Mouse (Mus musculus): Measurements from ENCODE around the gene Vmn1r86. TPM values are rescaled to one million over a fixed set of nuclear protein-coding genes. Genes with fewer than 3 reads are reported as not detected.
"Not testable (repeated sequence)": the region's sequence is repeated elsewhere in the genome, so short reads cannot be mapped to it uniquely, and the experiment has no call there.

Vmn1r86 gene
- polyA plus RNA-seq, 1 experiment from 2014 or later = not detected

GRCm38 (mm10) chr7:13072293-13072692 lies 47.4 kb downstream of the Vmn1r86 start:
- Histone ChIP-seq H3K9ac (replicated peaks) (no peak overlapping the region), H3K27me3 (ENCODE audit: insufficient read depth, low read length) (no peaks in the 10 kb centered on the region), H3K27ac (ENCODE audit: low read depth) (no peak overlapping the region), H3K9me3 (ENCODE audit: low read length) (no peaks in the 10 kb centered on the region), H3K4me2 (ENCODE audit: low read depth, low read length) (no peak overlapping the region), H3K4me1 (ENCODE audit: insufficient read depth) (no peaks in the 10 kb centered on the region), H3K4me3 (ENCODE audit: low read depth, low read length) (no peak overlapping the region), H3K36me3 (replicated peaks; ENCODE audit: insufficient read depth, low read length) (no peaks in the 10 kb centered on the region)
- TF ChIP-seq EP300 (IDR thresholded peaks at IDR 0.05; ENCODE audit: low read depth) = no peak
- ATAC-seq = no peak
- no peak for DNase-seq
- 53% methylated on average over 5 of the region's 5 CpGs for WGBS (ENCODE audit: insufficient replicate concordance)

- not testable (repeated sequence) for ATAC-seq; H3K4me3 ChIP-seq (ENCODE audit: low read depth, low read length); H3K27me3 ChIP-seq (ENCODE audit: insufficient read depth, low read length); H3K27ac ChIP-seq (ENCODE audit: low read depth); H3K4me2 ChIP-seq (ENCODE audit: low read depth, low read length); DNase-seq; H3K9me3 ChIP-seq (ENCODE audit: low read length); H3K4me1 ChIP-seq (ENCODE audit: insufficient read depth); H3K9ac ChIP-seq (replicated peaks); H3K36me3 ChIP-seq (replicated peaks; ENCODE audit: insufficient read depth, low read length)
- WGBS (ENCODE audit: insufficient replicate concordance) = 8% methylated on average over 1 of the region's 2 CpGs
- TF ChIP-seq CTCF (IDR thresholded peaks at IDR 0.05; ENCODE audit: low read depth) = peak; percentile 68
Observed at GRCm38 (mm10) chr7:13063399-13063798, 56.3 kb downstream of the Vmn1r86 start.

- no peaks in the 10 kb centered on the region for H3K27me3 ChIP-seq (ENCODE audit: insufficient read depth, low read length)
- ATAC-seq (no peak), DNase-seq (no peak)
- WGBS (ENCODE audit: insufficient replicate concordance) = 87% methylated on average over 9 of the region's 9 CpGs
- H3K4me2 ChIP-seq (ENCODE audit: low read depth, low read length) = no peak overlapping the region
- no peak overlapping the region for H3K4me3 ChIP-seq (ENCODE audit: low read depth, low read length)
- no peak for TF ChIP-seq CTCF (IDR thresholded peaks at IDR 0.05; ENCODE audit: low read depth)
- TF ChIP-seq EP300 (IDR thresholded peaks at IDR 0.05; ENCODE audit: low read depth) = no peak
- no peaks in the 10 kb centered on the region for H3K36me3 ChIP-seq (replicated peaks; ENCODE audit: insufficient read depth, low read length)
- H3K27ac ChIP-seq (ENCODE audit: low read depth) = no peak overlapping the region
- H3K4me1 ChIP-seq (ENCODE audit: insufficient read depth) = peaks cover 5% of the 10 kb centered on the region
- no peaks in the 10 kb centered on the region for H3K9me3 ChIP-seq (ENCODE audit: low read length)
- no peak overlapping the region for H3K9ac ChIP-seq (replicated peaks)
Observed at GRCm38 (mm10) chr7:13059536-13059935, 60.2 kb downstream of the Vmn1r86 start.

GRCm38 (mm10) chr7:13056913-13057700 lies 62.6 kb downstream of the Vmn1r86 start:
- Histone ChIP-seq H3K4me1 (ENCODE audit: insufficient read depth) (peaks cover 12% of the 10 kb centered on the region), H3K4me3 (ENCODE audit: low read depth, low read length) (no peak overlapping the region), H3K9me3 (ENCODE audit: low read length) (no peaks in the 10 kb centered on the region), H3K27me3 (ENCODE audit: insufficient read depth, low read length) (no peaks in the 10 kb centered on the region), H3K27ac (ENCODE audit: low read depth) (no peak overlapping the region), H3K9ac (replicated peaks) (no peak overlapping the region), H3K4me2 (ENCODE audit: low read depth, low read length) (no peak overlapping the region), H3K36me3 (replicated peaks; ENCODE audit: insufficient read depth, low read length) (no peaks in the 10 kb centered on the region)
- WGBS (ENCODE audit: insufficient replicate concordance) = 65% methylated on average over 8 of the region's 8 CpGs
- DNase-seq = no peak
- TF ChIP-seq EP300 (IDR thresholded peaks at IDR 0.05; ENCODE audit: low read depth) (no peak), CTCF (IDR thresholded peaks at IDR 0.05; ENCODE audit: low read depth) (peak; percentile 41)
- ATAC-seq = no peak

- H3K4me1 ChIP-seq (ENCODE audit: insufficient read depth) = peaks cover 12% of the 10 kb centered on the region
- DNase-seq (peak; percentile 87), ATAC-seq (peak; percentile 93)
- H3K9ac ChIP-seq (replicated peaks) = peak within 1 kb of the TSS; percentile 61
- under 1% methylated on average over 41 of the region's 41 CpGs for WGBS (ENCODE audit: insufficient replicate concordance)
- peak within 1 kb of the TSS; percentile 90 for H3K4me2 ChIP-seq (ENCODE audit: low read depth, low read length)
- H3K27me3 ChIP-seq (ENCODE audit: insufficient read depth, low read length) = no peaks in the 10 kb centered on the region
- TF ChIP-seq EP300 (IDR thresholded peaks at IDR 0.05; ENCODE audit: low read depth) (no peak), CTCF (IDR thresholded peaks at IDR 0.05; ENCODE audit: low read depth) (no peak)
- H3K4me3 ChIP-seq (ENCODE audit: low read depth, low read length) = peak within 1 kb of the TSS; percentile 77
- H3K9me3 ChIP-seq (ENCODE audit: low read length) = no peaks in the 10 kb centered on the region
- H3K27ac ChIP-seq (ENCODE audit: low read depth) = no peak within 1 kb of the TSS
- no peaks in the 10 kb centered on the region for H3K36me3 ChIP-seq (replicated peaks; ENCODE audit: insufficient read depth, low read length)
Observed at GRCm38 (mm10) chr7:13054287-13055010, 65.3 kb downstream of the Vmn1r86 start, which contains the start of gene Mzf1. Gene Mzf1 (minus strand): TSS chr7:13054764.

- H3K27me3 ChIP-seq (ENCODE audit: insufficient read depth, low read length) = no peaks in the 10 kb centered on the region
- H3K36me3 ChIP-seq (replicated peaks; ENCODE audit: insufficient read depth, low read length) = no peaks in the 10 kb centered on the region
- no peaks in the 10 kb centered on the region for H3K9me3 ChIP-seq (ENCODE audit: low read length)
- no peak overlapping the region for H3K27ac ChIP-seq (ENCODE audit: low read depth)
- H3K4me1 ChIP-seq (ENCODE audit: insufficient read depth) = peaks cover 12% of the 10 kb centered on the region
- H3K4me2 ChIP-seq (ENCODE audit: low read depth, low read length) = peak overlapping the region; percentile 90
- H3K9ac ChIP-seq (replicated peaks) = peak overlapping the region; percentile 61
- 3% methylated on average over 15 of the region's 15 CpGs for WGBS (ENCODE audit: insufficient replicate concordance)
- ATAC-seq (peak; percentile 52), DNase-seq (no peak)
- TF ChIP-seq EP300 (IDR thresholded peaks at IDR 0.05; ENCODE audit: low read depth) = no peak
- TF ChIP-seq CTCF (IDR thresholded peaks at IDR 0.05; ENCODE audit: low read depth) = no peak
- peak overlapping the region; percentile 77 for H3K4me3 ChIP-seq (ENCODE audit: low read depth, low read length)
Observed at GRCm38 (mm10) chr7:13053961-13054286, 65.8 kb downstream of the Vmn1r86 start.
